Mouse (Mus musculus) 3134 (cell line): ENCODE data around the gene Klhdc3.

Source experiments
- DNase-seq: peaks from one replicate; pipeline ENCODE4 v3.0.0-alpha.2; 2011; ENCODE audit warnings: low spot score; ENCODE audit not compliant: insufficient read length; ENCODE audit errors: extremely low read depth

The Klhdc3 gene

DNA sequence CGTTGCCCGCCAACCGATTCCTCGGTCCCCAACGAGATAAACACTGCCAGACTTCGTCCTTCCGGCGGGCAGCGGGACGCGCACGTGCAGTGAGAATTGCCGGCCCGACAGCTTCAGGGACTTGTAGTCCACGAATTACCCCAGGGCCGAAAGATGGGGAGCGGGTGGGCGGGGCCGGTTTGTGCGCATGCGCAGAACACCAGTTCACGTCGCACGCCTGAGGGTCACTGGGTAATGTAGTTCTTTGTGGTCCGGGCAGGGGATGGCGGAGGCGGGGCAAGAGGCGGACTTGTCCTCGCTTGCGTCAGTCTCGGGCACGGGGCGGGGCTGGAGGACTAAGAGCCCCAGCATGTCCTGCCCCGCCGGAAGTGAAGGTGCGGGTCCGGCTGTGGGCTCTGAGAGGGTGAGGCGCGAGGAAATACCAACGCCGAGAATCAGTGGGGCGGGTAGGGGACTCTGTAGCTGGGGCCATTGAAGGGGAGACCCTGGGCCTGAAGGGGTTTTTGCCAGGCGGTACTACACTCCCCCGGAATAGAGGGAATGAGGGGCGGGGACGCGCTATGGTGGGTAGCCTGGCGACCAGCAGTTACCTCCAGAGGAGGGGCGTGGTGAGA lies at the start of gene Klhdc3:
Klhdc3 (minus strand) TSS at position 155 of the 614 bp plus-strand sequence.
- DNase-seq = peak; percentile 99

DNA sequence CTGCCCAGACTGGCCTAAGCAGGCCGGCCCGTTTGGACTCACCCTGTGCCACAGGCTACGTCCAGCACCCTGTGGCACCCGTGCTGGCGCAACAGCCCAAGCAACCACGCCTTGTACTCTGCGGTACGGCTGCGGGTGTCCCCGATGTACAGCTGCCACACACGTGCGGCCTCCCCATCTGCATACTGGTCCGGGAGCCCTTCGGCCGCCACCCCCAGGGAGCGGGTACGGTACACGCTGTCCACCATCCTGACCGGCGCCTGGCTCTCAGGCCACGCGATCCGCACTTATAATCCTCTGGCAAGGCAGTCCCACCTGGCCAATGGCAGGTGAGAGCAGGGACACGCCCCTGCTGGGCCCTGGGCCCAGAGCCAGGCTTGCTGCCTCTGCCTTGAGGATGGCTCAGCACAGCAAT lies 48.2 kb upstream of the Klhdc3 start, which contains the start of gene Gnmt:
Gnmt (minus strand) TSS at position 265 of the 415 bp plus-strand sequence.
- no peak for DNase-seq

DNA sequence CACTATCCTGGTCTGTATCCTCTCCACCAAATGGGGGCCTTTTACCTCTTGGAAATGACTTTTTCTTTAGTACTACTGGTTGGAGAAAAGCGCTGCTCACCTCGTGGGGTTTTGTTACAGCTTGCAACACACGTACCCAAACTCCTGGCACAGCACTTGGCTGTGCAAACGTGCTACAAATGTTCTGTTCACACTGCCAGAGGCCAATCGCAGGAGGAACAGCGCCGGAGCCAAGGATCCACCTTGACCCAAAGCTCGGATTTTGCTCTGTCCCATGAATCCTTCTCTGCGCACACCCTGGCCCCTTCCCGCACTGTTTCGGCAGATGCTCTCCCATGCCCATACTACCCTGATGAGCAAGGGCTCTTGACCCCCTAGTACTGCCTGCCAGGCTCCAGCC lies 47.8 kb upstream of the Klhdc3 start:
- no peak for DNase-seq

DNA sequence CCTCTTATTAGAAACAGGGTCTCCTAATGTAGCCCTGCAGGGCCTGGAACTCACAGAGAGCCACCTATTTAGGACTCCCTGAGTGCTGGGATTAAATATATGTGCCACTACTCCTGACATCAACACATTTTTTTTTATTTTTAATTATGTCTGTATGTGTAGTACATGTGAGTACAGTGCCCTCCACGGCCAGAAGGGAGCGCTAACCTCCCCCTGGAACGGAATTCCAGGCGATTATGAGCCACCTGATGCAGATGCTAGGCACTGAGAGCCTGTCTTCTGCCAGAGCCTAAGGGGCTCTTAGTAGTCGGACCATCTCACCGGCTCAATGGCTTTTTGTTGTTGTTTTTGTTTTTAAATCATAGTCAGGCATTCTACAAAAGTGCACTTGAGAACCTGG lies 47.3 kb upstream of the Klhdc3 start:
- DNase-seq = no peak

DNA sequence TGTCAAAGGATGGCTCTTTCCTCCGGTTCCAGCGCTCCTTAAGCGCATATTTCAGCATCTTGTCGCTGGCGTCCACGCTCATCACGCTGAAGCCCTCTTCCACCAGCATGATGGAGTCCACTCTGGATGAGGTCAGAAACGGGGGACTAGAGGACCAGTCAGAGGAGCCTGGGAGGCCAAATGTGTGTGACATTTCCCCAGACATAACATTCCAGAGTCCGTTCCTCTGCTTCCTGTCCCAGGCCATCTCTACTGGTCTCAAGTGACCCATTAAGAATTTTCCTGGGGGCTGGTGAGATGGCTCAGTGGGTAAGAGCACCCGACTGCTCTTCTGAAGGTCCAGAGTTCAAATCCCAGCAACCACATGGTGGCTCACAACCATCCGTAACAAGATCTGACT lies 46.6 kb upstream of the Klhdc3 start:
- DNase-seq = no peak

GRCm38 (mm10) chr17:46725731-46726645 lies 45.3 kb upstream of the Klhdc3 start:
- no peak for DNase-seq

DNA sequence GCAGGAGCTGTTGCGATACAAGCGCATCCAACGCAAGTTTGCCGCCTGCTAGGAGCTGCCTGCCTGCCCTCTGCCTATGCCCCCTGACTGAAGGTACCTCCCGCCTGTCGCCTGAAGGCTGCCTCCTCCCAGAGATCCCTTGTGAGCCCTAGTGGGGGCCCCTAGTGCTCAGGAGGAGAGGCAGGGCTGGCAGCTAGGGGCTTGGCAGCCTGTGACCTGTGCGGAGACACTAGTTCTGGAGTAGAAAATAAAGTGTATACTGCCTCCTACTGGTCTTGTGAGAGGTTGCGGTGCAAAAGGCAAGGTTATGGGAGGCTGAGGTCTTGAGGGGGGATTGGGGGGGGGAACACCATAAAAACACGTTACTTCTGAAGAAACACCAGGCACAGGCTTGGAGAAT lies 44.6 kb upstream of the Klhdc3 start:
- DNase-seq = peak; percentile 46

- DNase-seq = no peak
These were observed 43.9 kb upstream of the Klhdc3 start for GRCm38 (mm10) chr17:46724477-46725084.

DNA sequence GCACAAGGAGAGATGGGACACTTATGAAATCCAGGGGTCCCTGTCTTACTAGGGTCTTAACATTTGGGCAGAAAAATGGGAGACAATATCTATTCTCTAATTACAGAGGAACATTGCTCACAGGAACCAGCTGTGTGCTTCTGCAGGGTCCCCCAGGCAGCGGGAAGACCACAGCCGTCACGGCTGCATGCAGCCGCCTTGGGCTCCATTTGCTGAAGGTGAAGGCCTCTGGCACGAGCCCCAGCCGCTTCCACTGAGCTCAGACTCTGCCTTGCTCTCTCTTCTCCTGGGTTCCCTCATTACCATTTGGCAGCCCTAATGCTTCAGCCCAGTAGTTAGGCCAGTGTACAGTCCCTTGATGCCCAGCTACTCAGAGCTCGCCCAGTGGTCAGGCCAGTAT lies 40.4 kb upstream of the Klhdc3 start:
- no peak for DNase-seq

- no peak for DNase-seq
These were observed 34.2 kb upstream of the Klhdc3 start for GRCm38 (mm10) chr17:46714756-46715481.

- DNase-seq = no peak
These were observed 33.1 kb upstream of the Klhdc3 start for GRCm38 (mm10) chr17:46713849-46714248.

DNA sequence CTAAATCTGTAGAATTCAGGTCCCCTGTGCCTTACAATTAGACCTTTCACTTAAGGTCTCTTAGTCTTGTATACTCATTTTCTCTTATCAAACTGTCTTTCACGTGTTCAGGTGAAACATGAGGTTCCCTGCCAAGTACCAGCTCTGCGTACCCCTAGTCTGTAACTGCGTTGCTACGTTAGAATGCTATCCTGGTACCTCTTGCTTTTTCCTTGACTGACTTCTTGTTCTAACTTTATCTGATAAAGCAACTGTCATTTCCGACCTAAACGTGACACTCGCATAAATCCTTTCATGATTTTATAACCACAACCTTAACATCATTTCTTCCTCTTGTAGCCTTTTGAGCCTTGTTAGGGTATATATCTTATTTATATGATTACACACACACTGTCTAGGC lies 31.7 kb upstream of the Klhdc3 start:
- no peak for DNase-seq

DNA sequence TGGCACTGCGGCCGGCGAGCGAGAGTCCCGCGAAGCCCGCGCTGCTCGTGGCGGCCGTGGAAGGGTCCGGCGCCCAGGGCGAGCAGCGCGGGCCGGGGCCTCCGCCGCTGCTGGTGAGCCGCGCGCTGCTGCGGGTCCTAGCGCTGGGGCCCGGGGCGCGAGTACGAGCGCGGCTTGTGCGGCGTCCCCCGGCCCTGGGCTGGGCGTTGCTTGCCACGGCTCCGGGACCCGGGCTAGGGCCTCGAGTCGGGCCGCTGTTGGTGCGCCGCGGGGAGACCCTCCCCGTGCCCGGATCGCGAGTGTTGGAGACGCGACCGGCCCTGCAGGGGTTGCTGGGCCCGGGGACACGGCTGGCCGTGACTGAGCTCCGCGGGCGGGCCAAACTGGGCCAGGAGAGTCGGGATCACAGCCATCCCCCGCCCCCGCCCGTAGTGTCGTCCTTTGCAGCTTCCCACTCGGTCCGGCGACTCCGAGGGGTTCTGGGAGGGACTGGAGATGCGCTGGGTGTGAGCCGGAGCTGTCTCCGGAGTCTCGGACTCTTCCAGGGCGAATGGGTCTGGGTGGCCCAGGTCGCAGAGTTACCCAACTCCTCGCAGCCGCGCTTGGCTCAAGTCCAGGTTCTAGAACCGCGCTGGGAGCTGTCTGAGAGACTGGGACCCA lies 31.0 kb upstream of the Klhdc3 start:
- DNase-seq = peak; percentile 67

DNA sequence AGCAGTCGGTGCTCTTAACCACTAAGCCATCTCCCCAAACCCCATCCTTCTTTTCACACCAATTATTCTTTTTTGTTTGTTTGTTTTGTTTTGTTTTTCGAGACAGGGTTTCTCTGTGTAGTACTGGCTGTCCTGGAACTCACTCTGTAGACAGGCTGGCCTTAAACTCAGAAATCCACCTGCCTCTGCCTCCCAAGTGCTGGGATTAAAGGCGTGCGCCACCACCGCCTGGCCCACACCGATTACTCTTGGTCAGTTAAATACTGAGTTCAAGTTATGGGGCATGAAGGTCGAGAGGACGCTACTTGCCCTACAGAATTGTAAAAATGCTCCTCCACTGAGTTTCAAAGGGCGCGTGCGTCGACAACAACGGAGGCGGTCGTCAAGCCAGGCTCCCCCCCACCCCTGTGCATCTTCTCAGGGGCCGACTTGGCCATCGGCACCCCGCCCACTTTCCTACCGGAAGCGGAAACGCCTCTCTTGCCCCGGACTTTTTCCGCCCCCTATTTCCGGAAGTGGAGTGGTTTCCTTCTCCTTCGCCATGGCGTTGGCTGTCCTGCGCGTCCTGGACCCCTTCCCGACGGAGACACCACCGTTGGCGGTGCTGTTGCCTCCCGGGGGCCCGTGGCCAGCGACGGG lies 30.4 kb upstream of the Klhdc3 start, which contains the start of gene Pex6:
Pex6 (plus strand) TSS at position 505 of the 639 bp plus-strand sequence.
- peak; percentile 85 for DNase-seq

DNA sequence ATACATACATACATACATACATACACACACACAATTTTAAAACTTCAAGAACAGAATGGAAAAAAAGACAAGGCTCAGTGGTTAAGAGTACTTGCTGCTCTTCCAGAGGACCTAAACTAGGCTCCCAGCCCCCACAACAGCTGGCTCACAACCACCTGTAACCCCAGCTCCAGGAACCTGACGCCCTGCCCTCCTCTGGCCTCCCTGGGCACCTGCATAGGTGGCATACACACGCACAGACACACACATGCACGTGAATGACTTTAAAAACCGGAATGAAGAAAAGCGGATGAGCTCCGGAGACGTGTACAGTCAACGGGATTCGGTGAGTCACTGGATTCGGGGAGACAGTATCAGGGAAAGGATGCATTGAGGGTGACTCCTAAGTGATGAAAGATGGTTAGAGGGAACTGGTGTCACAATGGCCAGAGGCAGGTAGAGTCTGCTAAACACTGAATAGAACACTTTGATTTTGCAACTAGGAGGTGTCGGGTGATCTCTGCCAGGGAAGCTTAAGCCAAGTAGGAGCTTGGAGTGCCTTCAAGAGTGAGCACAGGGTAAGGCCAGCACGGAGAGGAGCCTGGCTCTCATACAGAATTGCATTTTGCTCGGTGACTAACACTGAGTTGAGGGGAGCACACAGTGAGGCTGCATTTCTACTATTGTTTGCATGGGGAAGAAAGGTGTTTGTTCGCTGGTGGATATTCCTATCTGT lies 25.8 kb upstream of the Klhdc3 start:
- DNase-seq = no peak

DNA sequence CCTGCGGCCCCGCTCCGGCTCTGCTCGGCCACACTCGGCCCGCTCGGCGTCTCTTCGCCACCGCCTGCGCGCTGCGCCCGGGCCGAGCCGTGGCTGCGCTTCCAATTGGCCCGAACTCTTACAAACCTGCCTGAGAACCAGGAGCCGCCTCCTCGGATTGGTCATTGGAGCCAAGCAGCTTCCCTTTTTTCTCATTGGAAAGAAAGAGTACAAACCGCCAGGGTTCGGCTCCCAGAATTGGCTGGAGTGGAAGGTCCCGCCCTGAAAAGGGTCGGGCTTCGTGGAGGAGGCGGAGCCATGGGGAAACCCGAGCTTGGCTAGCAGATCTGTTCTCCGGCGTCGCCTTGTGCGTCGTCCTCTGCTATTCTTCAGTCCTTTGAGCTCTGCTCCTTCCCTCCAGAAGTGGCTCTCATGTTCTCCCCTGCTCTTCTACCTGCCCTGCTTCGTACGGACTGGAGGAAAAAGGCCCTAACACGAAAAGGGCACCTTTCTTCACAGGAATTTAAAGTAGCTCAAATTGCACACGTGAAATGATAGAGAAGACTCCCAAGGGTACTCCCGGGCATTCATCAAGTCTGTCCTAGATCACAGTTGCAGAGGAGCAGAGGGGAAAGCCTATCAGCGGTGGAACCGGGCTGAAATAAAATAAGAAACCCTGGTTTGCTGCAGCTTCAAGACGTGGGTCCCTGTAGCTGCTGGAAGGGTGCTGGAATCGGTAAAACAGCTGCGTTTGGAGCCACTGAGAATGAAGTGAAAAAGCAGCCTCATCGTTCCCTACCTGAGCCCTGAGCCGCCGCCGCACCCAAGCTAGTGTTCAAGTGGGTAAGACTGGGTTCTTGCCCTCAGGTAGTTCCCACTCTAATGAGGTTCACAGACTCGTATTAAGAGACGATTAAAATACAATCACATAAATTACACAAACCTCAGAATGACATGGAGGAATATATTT lies 24.4 kb upstream of the Klhdc3 start, which contains the start of gene Ppp2r5d:
Ppp2r5d (minus strand) TSS at position 225 of the 949 bp plus-strand sequence.
- peak; percentile 98 for DNase-seq

- DNase-seq = no peak
These were observed 23.5 kb upstream of the Klhdc3 start for GRCm38 (mm10) chr17:46703971-46704886.
